Mouse (Mus musculus): Measurements from ENCODE around the gene Dock10. TPM values are rescaled to one million over a fixed set of nuclear protein-coding genes. Genes with fewer than 3 reads are reported as not detected.
A peak's percentile ranks its signal among the peaks of the same experiment; 100 is the strongest.

The Dock10 gene
- polyA plus RNA-seq, 1 experiment, result 0.46 TPM

DNA sequence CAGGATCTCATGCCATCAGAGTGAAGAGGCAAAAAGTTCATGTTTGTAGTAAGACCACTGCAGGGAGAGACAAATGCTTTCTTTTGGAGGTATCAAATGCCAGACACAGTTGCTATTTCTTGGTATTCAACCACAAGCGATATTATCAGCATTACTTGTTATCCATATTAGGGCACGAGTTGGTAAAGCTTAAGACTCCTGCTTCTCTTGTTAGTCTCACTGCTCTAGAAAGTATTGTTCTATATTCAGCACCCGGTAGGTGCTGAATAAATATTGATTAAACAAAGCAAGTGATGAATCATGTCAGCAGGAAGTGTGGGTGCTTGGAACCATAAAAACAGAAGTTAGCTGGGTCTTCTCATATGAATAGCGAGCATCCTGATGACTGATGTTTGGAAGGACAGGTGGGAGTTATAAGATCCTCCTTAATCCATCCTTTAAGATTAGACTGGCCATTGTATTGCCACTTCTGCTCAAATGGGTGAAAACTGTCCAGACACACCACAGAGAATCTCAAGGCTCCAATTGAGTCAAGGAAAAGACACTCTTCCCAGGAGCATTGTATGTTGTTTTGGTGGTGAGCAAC is 114.4 kb downstream of the Dock10 start:
- H3K9me3 ChIP-seq, result 0 out of 2 replicates have a peak, but pooled peaks cover 3% of the 10 kb centered on the region
- peaks cover 12% of the 10 kb centered on the region for H3K36me3 ChIP-seq (replicated peaks; ENCODE audit: low read length)
- H3K27me3 ChIP-seq (replicated peaks), result no peaks in the 10 kb centered on the region
- no peak overlapping the region for H3K4me3 ChIP-seq (replicated peaks)
- H3K4me1 ChIP-seq, result peaks cover 62% of the 10 kb centered on the region
- no peak for TF ChIP-seq FLI1 (IDR thresholded peaks at IDR 0.05; ENCODE audit: low read length)
- no peak for TF ChIP-seq GATA1 (IDR thresholded peaks at IDR 0.05; ENCODE audit: borderline replicate concordance, low read length)

GRCm38 (mm10) chr1:80641832-80642231 is 116.5 kb downstream of the Dock10 start:
- Histone ChIP-seq H3K4me3 (replicated peaks) (no peak overlapping the region), H3K4me1 (peaks cover 72% of the 10 kb centered on the region), H3K27me3 (replicated peaks) (no peaks in the 10 kb centered on the region), H3K36me3 (replicated peaks; ENCODE audit: low read length) (peaks cover 13% of the 10 kb centered on the region), H3K9me3 (0 out of 2 replicates have a peak, but pooled peaks cover 3% of the 10 kb centered on the region)
- TF ChIP-seq GATA1 (IDR thresholded peaks at IDR 0.05; ENCODE audit: borderline replicate concordance, low read length) (no peak), FLI1 (IDR thresholded peaks at IDR 0.05; ENCODE audit: low read length) (no peak)

- Histone ChIP-seq H3K36me3 (replicated peaks; ENCODE audit: low read length) (peaks cover 13% of the 10 kb centered on the region), H3K4me3 (replicated peaks) (no peak overlapping the region), H3K4me1 (peaks cover 72% of the 10 kb centered on the region), H3K27me3 (replicated peaks) (no peaks in the 10 kb centered on the region), H3K9me3 (0 out of 2 replicates have a peak, but pooled peaks cover 3% of the 10 kb centered on the region)
- TF ChIP-seq GATA1 (IDR thresholded peaks at IDR 0.05; ENCODE audit: borderline replicate concordance, low read length) (no peak), FLI1 (IDR thresholded peaks at IDR 0.05; ENCODE audit: low read length) (no peak)
Observed at GRCm38 (mm10) chr1:80641288-80641687, 117.0 kb downstream of the Dock10 start.

DNA sequence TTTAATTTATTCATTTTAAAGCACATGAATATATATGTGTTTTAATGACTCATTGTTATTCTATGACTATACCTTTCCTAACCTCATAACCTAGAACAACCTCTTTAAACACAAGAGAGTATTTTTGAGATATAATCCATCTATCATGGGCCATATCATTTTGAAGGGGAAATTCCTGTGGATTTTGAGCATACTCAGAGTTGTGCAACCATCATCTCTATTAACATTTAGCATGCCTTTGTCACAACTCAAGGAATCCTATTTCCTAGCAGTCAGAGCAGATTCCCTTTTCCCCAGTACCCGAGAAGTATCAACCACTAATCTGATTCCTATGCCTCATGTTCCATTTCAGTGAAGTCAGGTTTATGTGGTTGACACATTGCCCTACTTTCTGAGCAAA is 118.8 kb downstream of the Dock10 start:
- H3K4me1 ChIP-seq, result peaks cover 70% of the 10 kb centered on the region
- peaks cover 13% of the 10 kb centered on the region for H3K36me3 ChIP-seq (replicated peaks; ENCODE audit: low read length)
- TF ChIP-seq FLI1 (IDR thresholded peaks at IDR 0.05; ENCODE audit: low read length) (no peak), GATA1 (IDR thresholded peaks at IDR 0.05; ENCODE audit: borderline replicate concordance, low read length) (no peak)
- H3K27me3 ChIP-seq (replicated peaks), result no peaks in the 10 kb centered on the region
- 0 out of 2 replicates have a peak, but pooled peaks cover 3% of the 10 kb centered on the region for H3K9me3 ChIP-seq
- H3K4me3 ChIP-seq (replicated peaks), result no peak overlapping the region

- Histone ChIP-seq H3K27me3 (replicated peaks) (no peaks in the 10 kb centered on the region), H3K36me3 (replicated peaks; ENCODE audit: low read length) (peaks cover 16% of the 10 kb centered on the region), H3K9me3 (0 out of 2 replicates have a peak, but pooled peaks cover 3% of the 10 kb centered on the region), H3K4me1 (peaks cover 62% of the 10 kb centered on the region), H3K4me3 (replicated peaks) (peak overlapping the region; percentile 78)
- no peak for TF ChIP-seq FLI1 (IDR thresholded peaks at IDR 0.05; ENCODE audit: low read length)
- TF ChIP-seq GATA1 (IDR thresholded peaks at IDR 0.05; ENCODE audit: borderline replicate concordance, low read length), result no peak
Observed at GRCm38 (mm10) chr1:80637214-80637705, 121.1 kb downstream of the Dock10 start.

DNA sequence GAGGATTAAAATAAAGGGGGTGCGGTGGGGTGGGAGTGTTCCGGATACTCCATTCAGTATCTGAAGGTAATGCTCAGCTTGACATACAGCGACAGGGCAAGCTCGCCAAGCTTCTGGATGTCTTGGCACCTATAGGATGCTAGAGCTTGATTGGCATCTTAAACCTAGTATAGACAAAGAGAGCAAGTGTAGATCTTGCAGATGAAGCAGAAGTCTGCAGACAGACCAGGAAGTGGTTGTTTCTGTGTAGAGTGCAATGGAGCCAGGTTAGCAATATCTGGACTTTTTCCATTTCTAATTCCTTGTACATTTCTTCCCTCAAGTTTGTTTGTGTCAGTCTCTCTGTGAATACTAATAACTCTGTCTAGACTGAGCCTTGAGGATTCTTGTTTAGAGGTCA is 122.5 kb downstream of the Dock10 start:
- Histone ChIP-seq H3K4me3 (replicated peaks) (no peak overlapping the region), H3K36me3 (replicated peaks; ENCODE audit: low read length) (peaks cover 16% of the 10 kb centered on the region), H3K4me1 (peaks cover 58% of the 10 kb centered on the region), H3K9me3 (0 out of 2 replicates have a peak, but pooled peaks cover 3% of the 10 kb centered on the region), H3K27me3 (replicated peaks) (no peaks in the 10 kb centered on the region)
- no peak for TF ChIP-seq FLI1 (IDR thresholded peaks at IDR 0.05; ENCODE audit: low read length)
- TF ChIP-seq GATA1 (IDR thresholded peaks at IDR 0.05; ENCODE audit: borderline replicate concordance, low read length), result no peak

- H3K9me3 ChIP-seq, result no peaks in the 10 kb centered on the region
- peaks cover 62% of the 10 kb centered on the region for H3K4me1 ChIP-seq
- no peak overlapping the region for H3K4me3 ChIP-seq (replicated peaks)
- H3K27me3 ChIP-seq (replicated peaks), result no peaks in the 10 kb centered on the region
- H3K36me3 ChIP-seq (replicated peaks; ENCODE audit: low read length), result peaks cover 3% of the 10 kb centered on the region
- no peak for TF ChIP-seq GATA1 (IDR thresholded peaks at IDR 0.05; ENCODE audit: borderline replicate concordance, low read length)
- TF ChIP-seq FLI1 (IDR thresholded peaks at IDR 0.05; ENCODE audit: low read length), result no peak
Observed at GRCm38 (mm10) chr1:80633536-80633935, 124.8 kb downstream of the Dock10 start.

DNA sequence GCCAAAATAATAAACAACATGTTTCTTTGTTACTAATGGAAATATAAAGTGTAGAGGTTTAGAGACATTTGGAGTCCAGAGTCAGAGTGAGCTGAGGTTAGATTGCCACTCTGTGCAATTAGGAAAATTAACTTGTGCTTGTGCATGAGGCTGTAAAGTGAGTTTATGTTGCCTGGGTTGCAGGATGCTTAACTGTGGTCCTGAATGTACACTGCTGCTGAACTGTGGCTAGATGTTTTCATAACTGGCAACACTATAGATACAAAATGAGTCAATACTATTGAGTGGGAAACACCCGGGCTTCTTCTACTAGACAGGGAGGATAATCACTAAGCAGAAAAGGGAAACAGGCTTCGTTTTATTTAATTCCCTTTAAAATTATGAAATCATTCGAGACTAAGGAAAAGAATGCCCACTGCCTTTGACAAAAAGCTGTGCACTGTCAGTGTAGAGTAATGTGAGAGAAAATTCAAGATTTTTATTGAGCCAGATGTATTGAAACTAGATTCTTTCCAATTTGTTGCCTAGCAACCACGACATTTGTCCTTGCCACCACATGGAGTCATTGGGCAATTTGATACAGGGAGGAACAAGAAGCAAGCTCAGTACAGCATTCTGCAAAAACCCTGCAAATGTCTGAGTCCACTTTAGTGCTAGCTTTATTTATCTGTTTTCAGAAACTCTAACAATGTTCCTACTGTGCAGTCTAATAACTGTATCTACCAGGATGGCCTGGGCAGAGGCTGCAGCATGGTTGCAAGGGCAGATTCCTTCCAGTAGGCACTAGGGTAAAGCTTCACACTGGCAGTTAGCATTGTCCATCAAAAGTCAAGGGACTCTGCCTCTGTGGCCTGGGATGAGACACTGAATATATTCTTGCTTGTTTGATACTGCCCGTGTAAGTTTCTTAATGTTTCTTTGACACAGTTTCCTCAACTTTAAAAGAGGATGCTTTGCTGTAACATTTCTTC is 127.9 kb downstream of the Dock10 start:
- Histone ChIP-seq H3K36me3 (replicated peaks; ENCODE audit: low read length) (peaks cover 3% of the 10 kb centered on the region), H3K4me3 (replicated peaks) (no peak overlapping the region), H3K9me3 (no peaks in the 10 kb centered on the region), H3K27me3 (replicated peaks) (no peaks in the 10 kb centered on the region), H3K4me1 (peaks cover 50% of the 10 kb centered on the region)
- no peak for TF ChIP-seq GATA1 (IDR thresholded peaks at IDR 0.05; ENCODE audit: borderline replicate concordance, low read length)
- TF ChIP-seq FLI1 (IDR thresholded peaks at IDR 0.05; ENCODE audit: low read length), result no peak

DNA sequence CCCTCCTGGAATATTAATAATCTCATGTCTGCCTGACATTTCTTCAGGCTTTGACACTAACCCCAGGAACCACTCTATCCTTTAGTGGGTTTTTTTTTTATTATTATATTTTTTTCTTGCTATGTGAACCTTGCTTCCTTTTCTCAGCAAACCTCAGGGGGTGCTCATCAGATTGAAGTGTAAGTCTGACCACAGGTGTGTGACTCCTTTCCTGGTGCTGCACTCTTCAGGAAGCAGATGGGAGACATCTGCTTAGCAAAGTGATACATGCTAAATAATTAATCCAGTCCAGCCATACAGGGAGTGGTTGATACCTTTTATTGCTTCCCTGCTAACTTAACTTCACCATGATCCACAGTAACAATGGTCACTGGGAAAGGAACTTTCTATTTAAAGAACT is 130.3 kb downstream of the Dock10 start:
- Histone ChIP-seq H3K9me3 (no peaks in the 10 kb centered on the region), H3K27me3 (replicated peaks) (no peaks in the 10 kb centered on the region), H3K4me1 (peaks cover 39% of the 10 kb centered on the region), H3K4me3 (replicated peaks) (no peak overlapping the region), H3K36me3 (replicated peaks; ENCODE audit: low read length) (peaks cover 3% of the 10 kb centered on the region)
- TF ChIP-seq GATA1 (IDR thresholded peaks at IDR 0.05; ENCODE audit: borderline replicate concordance, low read length), result no peak
- no peak for TF ChIP-seq FLI1 (IDR thresholded peaks at IDR 0.05; ENCODE audit: low read length)
